In genomic region chr2:154551927-154552326, GRCm38 (mm10) we compare ENCODE assay signal across 8 mouse cellular contexts. TPM values are rescaled to one million over a fixed set of nuclear protein-coding genes. Genes with fewer than 3 reads are reported as not detected.
DNase-seq lines count a peak whose midpoint lies in the region; ATAC-seq and TF ChIP-seq lines count a peak whose summit lies in the region.

No protein-coding gene starts in this region.

- H3K4me2 ChIP-seq in liver, embryonic 13.5 days = peak overlapping the region; percentile 61

- WGBS in cerebellum, adult 2 months = 22% methylated on average over 21 of the region's 21 CpGs
- WGBS in liver, embryonic 13.5 days (ENCODE audit: insufficient replicate concordance) = 38% methylated on average over 21 of the region's 21 CpGs

- no peaks in the 10 kb centered on the region for H3K36me3 ChIP-seq in testis, adult 2 months (ENCODE audit: control insufficient read depth, insufficient read depth, low read length)
- H3K36me3 ChIP-seq in liver, embryonic 13.5 days = no peaks in the 10 kb centered on the region

- TF ChIP-seq CTCF in cerebellum, adult 2 months (IDR thresholded peaks at IDR 0.05; ENCODE audit: borderline replicate concordance, insufficient read depth, low read depth, low read length) = no peak
- TF ChIP-seq CTCF in testis, adult 2 months (IDR thresholded peaks at IDR 0.05; ENCODE audit: control insufficient read depth, insufficient read depth, insufficient replicate concordance, low read depth, low read length) = no peak

- peaks cover 19% of the 10 kb centered on the region for H3K4me1 ChIP-seq in cerebellum, adult 2 months (ENCODE audit: control insufficient read depth, insufficient read depth, low read length)
- H3K4me1 ChIP-seq in testis, adult 2 months (ENCODE audit: control insufficient read depth, insufficient read depth, low read length) = peaks cover 16% of the 10 kb centered on the region
- peaks cover 33% of the 10 kb centered on the region for H3K4me1 ChIP-seq in liver, embryonic 13.5 days (replicated peaks)

- H3K27ac ChIP-seq in cerebellum, adult 2 months (ENCODE audit: insufficient read depth, low read length) = no peak overlapping the region
- peak overlapping the region; percentile 34 for H3K27ac ChIP-seq in testis, adult 2 months (ENCODE audit: control insufficient read depth, insufficient read depth, low read depth, low read length)
- no peak overlapping the region for H3K27ac ChIP-seq in liver, embryonic 13.5 days

- TF ChIP-seq POLR2A in cerebellum, adult 2 months (IDR thresholded peaks at IDR 0.05; ENCODE audit: borderline replicate concordance, insufficient read depth, low read length) = no peak
- no peak for TF ChIP-seq POLR2A in testis, adult 2 months (IDR thresholded peaks at IDR 0.05; ENCODE audit: control insufficient read depth, low read depth, low read length)

- no peaks in the 10 kb centered on the region for H3K9me3 ChIP-seq in liver, embryonic 13.5 days (replicated peaks)

- H3K9ac ChIP-seq in liver, embryonic 13.5 days = peak overlapping the region; percentile 23; the same call in 1 of the 2 replicates

- DNase-seq in cerebellum, adult 2 months = peak in 1 of 2 experiments; percentile 37
- no peak for DNase-seq in cerebellum, adult 8-10 months
- no peak for DNase-seq in testis, postnatal 14 days (ENCODE audit: low spot score)
- no peak for DNase-seq in liver, embryonic 13.5 days
- no peak for DNase-seq in adrenal gland, postnatal 36 days
- no peak for DNase-seq in layer of hippocampus, adult 11-12 months (ENCODE audit: low spot score)
- no peak for DNase-seq in thymus, adult 18-20 months

- no peak for ATAC-seq in liver, embryonic 13.5 days (ENCODE audit: low read depth)

- no peaks in the 10 kb centered on the region for H3K27me3 ChIP-seq in cerebellum, adult 2 months (ENCODE audit: control insufficient read depth, insufficient read depth, low read length)
- no peaks in the 10 kb centered on the region for H3K27me3 ChIP-seq in testis, adult 2 months (ENCODE audit: control insufficient read depth, insufficient read depth, low read length)
- H3K27me3 ChIP-seq in liver, embryonic 13.5 days = peaks cover 41% of the 10 kb centered on the region

- peak overlapping the region; percentile 33 for H3K4me3 ChIP-seq in cerebellum, adult 2 months (replicated peaks; ENCODE audit: insufficient read depth, low read depth, low read length)
- H3K4me3 ChIP-seq in testis, adult 2 months (ENCODE audit: control insufficient read depth, low read depth, low read length) = peak overlapping the region; percentile 93
- peak overlapping the region; percentile 32; the same call in 1 of the 2 replicates for H3K4me3 ChIP-seq in liver, embryonic 13.5 days (replicated peaks)

RNA-seq across cellular contexts. Expression of gene Actl10, which starts 0.4 kb away (rescaled TPM):
- 0.07 and 0.10 TPM in 2 replicates for polyA plus RNA-seq in cerebellum, adult 2 months (2012; rRNA removed)
- polyA plus RNA-seq in testis, adult 2 months (2012; rRNA removed) = 39.7 and 44.2 TPM in 2 replicates
- polyA plus RNA-seq in liver, embryonic 13.5 days (2015; fragmentation: Nextera tagmentation; extraction: Ambion mirVana) = not detected in 2 replicates
- not detected for total RNA-seq in adrenal gland, postnatal 36 days (2021)

RNA-seq across cellular contexts. Expression of gene 1700003F12Rik, which starts 5.0 kb away (rescaled TPM):
- 1.1 and 1.4 TPM in 2 replicates for polyA plus RNA-seq in cerebellum, adult 2 months (2012; rRNA removed)
- 828 and 1,092 TPM in 2 replicates for polyA plus RNA-seq in testis, adult 2 months (2012; rRNA removed)
- 1.3 and 1.5 TPM in 2 replicates for polyA plus RNA-seq in liver, embryonic 13.5 days (2015; fragmentation: Nextera tagmentation; extraction: Ambion mirVana)
- under 1 TPM in 1 of 2 experiments, not detected in 1; 0.43 TPM for total RNA-seq in adrenal gland, postnatal 36 days (2021)

RNA-seq across cellular contexts. Expression of gene Necab3, which starts 6.8 kb away (rescaled TPM):
- 64.1 and 77.2 TPM in 2 replicates for polyA plus RNA-seq in cerebellum, adult 2 months (2012; rRNA removed)
- 62.9 and 65.1 TPM in 2 replicates for polyA plus RNA-seq in testis, adult 2 months (2012; rRNA removed)
- 0.81 and 0.88 TPM in 2 replicates for polyA plus RNA-seq in liver, embryonic 13.5 days (2015; fragmentation: Nextera tagmentation; extraction: Ambion mirVana)
- total RNA-seq in adrenal gland, postnatal 36 days (2021) = 1 to 10 TPM; 1.1 to 1.5 TPM

RNA-seq across cellular contexts. Expression of gene E2f1, which starts 17.8 kb away (rescaled TPM):
- polyA plus RNA-seq in cerebellum, adult 2 months (2012; rRNA removed) = 4.1 and 5.0 TPM in 2 replicates
- 4.5 and 5.9 TPM in 2 replicates for polyA plus RNA-seq in testis, adult 2 months (2012; rRNA removed)
- polyA plus RNA-seq in liver, embryonic 13.5 days (2015; fragmentation: Nextera tagmentation; extraction: Ambion mirVana) = 16.6 and 17.7 TPM in 2 replicates
- 1 to 10 TPM; 8.7 to 9.6 TPM for total RNA-seq in adrenal gland, postnatal 36 days (2021)

RNA-seq across cellular contexts. Expression of gene Pxmp4, which starts 51.6 kb away (rescaled TPM):
- polyA plus RNA-seq in cerebellum, adult 2 months (2012; rRNA removed) = 14.8 and 14.9 TPM in 2 replicates
- polyA plus RNA-seq in testis, adult 2 months (2012; rRNA removed) = 3.3 TPM in 2 replicates
- polyA plus RNA-seq in liver, embryonic 13.5 days (2015; fragmentation: Nextera tagmentation; extraction: Ambion mirVana) = 26.8 and 28.9 TPM in 2 replicates
- 10 to 100 TPM; 30.9 to 35.7 TPM for total RNA-seq in adrenal gland, postnatal 36 days (2021)

Comparison
In these comparisons a context has a peak if more than half of its experiments do, and no peak if none do; other contexts are left out.
1. H3K4me3 ChIP-seq: peak in every context shown above with its lines; median percentile 93 in testis, adult 2 months; 33 in cerebellum, adult 2 months; 32 in liver, embryonic 13.5 days.
2. RNA of gene Actl10, which starts 0.4 kb away (polyA plus RNA-seq): 39.7 to 44.2 TPM in testis, adult 2 months; 0.07 to 0.10 TPM in cerebellum, adult 2 months and not detected in liver, embryonic 13.5 days; every median in the first group is over 10 times any median in the second.
3. RNA of gene 1700003F12Rik, which starts 5.0 kb away (polyA plus RNA-seq): 828 to 1,092 TPM in testis, adult 2 months; 1.3 to 1.5 TPM in liver, embryonic 13.5 days and 1.1 to 1.4 TPM in cerebellum, adult 2 months; every median in the first group is over 100 times any median in the second.
4. RNA of gene Necab3, which starts 6.8 kb away (polyA plus RNA-seq): 64.1 to 77.2 TPM in cerebellum, adult 2 months and 62.9 to 65.1 TPM in testis, adult 2 months; 0.81 to 0.88 TPM in liver, embryonic 13.5 days; every median in the first group is over 10 times any median in the second.